Mouse (Mus musculus) forebrain, embryonic 16.5 days (tissue): Measurements from ENCODE around the gene Chst15. TPM values are rescaled to one million over a fixed set of nuclear protein-coding genes. Genes with fewer than 3 reads are reported as not detected.

Experiments used
- ATAC-seq: fragments of 200-750 bp; cut with Nextera tagmentation; 2 replicates; pipeline ENCODE4 v1.8.0; 2017; ENCODE audit warnings: mild to moderate bottlenecking, moderate library complexity
- H3K27ac ChIP-seq: fragments of 300-500 bp; sonication (generic); 2 replicates; pipeline ENCODE4 v1.5.1; 2014; ENCODE audit warnings: low read length, control low read depth
- H3K27me3 ChIP-seq: fragments of 300-500 bp; sonication (generic); replicated peaks from 2 replicates; pipeline ENCODE4 v1.6.1; 2014; ENCODE audit warnings: low read length; ENCODE audit not compliant: control insufficient read depth, insufficient read depth
- H3K36me3 ChIP-seq: fragments of 300-500 bp; sonication (generic); 2 replicates; pipeline ENCODE4 v1.6.1; 2014; ENCODE audit not compliant: control insufficient read depth, insufficient read depth
- H3K4me1 ChIP-seq: fragments of 300-500 bp; sonication (generic); replicated peaks from 2 replicates; pipeline ENCODE4 v1.6.1; 2014; ENCODE audit warnings: low read length; ENCODE audit not compliant: control insufficient read depth, insufficient read depth
- H3K4me2 ChIP-seq: fragments of 300-500 bp; sonication (generic); 2 replicates; pipeline ENCODE4 v1.6.1; 2014; ENCODE audit warnings: mild to moderate bottlenecking, low read length, control low read depth
- H3K4me3 ChIP-seq: fragments of 300-500 bp; sonication (generic); replicated peaks from 2 replicates; pipeline ENCODE4 v1.5.1; 2014; ENCODE audit warnings: mild to moderate bottlenecking, low read length, control low read depth
- H3K9ac ChIP-seq: fragments of 300-500 bp; sonication (generic); replicated peaks from 2 replicates; pipeline ENCODE4 v1.6.1; 2014; ENCODE audit warnings: low read depth, low read length, control low read depth
- H3K9me3 ChIP-seq: fragments of 300-500 bp; sonication (generic); 2 replicates; pipeline ENCODE4 v1.6.1; 2016; ENCODE audit warnings: low read length; ENCODE audit not compliant: control insufficient read depth
- WGBS: fragments of 180-500 bp; shearing (Covaris S2); extraction: QIAGEN DNeasy Blood & Tissue Kit; methylation state at CpG from one replicate; pipeline ENCODE4 v1.1.7; 2014; 5-methylcytosine and 5-hydroxymethylcytosine counted together
- polyA plus RNA-seq: library from polyadenylated mRNA; unstranded; fragments of >200 nt; fragmentation: Nextera tagmentation; extraction: Ambion mirVana; gene quantifications from 2 replicates; pipeline ENCODE4 v1.2.1, GENCODE M21; 2015

Chst15 gene
- 22.8 and 23.7 TPM in 2 replicates for polyA plus RNA-seq

- Histone ChIP-seq H3K4me1 (peaks cover 17% of the 10 kb centered on the region), H3K36me3 (no peaks in the 10 kb centered on the region), H3K9ac (peak within 1 kb of the TSS; percentile 91), H3K27me3 (no peaks in the 10 kb centered on the region), H3K9me3 (no peaks in the 10 kb centered on the region), H3K4me3 (peak within 1 kb of the TSS; percentile 86), H3K4me2 (peak within 1 kb of the TSS; percentile 95), H3K27ac (peak within 1 kb of the TSS; percentile 90)
- WGBS, result under 1% methylated on average over 34 of the region's 34 CpGs
- ATAC-seq, result peak; percentile 47
Observed at GRCm38 (mm10) chr7:132317036-132317541, at the start of gene Chst15. Gene Chst15, minus strand, starts transcription at chr7:132317228.

DNA sequence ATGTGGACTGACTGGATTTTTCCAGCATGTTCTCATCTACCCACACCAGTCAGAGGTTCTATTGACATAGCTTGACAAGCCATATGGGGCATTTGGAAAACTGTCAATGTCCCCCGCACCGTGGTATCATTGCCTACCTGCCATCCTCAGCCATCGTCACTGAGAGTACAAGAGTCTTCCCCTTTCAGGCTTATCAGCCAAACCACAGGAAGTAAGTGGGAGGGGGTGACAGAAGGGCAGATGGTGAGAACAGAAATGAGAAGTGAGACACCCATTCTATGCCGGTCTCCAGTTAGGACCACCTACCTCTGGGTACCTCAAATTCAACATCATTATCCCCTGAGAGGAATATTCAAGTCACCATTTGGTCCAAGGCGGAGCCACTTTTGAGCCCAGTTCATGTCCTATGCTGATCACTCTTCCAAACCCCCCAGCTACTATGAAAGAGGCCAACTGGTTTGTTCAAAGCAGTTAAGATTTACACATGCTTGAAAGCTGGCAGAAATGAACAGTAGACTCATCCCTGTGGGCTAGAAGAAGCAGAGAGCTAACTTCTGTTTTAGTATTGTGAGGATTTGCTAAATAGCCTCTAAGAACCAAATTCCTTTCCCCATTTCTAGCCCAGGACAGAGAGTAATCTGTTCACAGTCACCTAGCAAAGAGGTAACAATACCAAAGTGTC lies 48.8 kb upstream of the Chst15 start:
- 75% methylated on average over 5 of the region's 5 CpGs for WGBS
- H3K4me1 ChIP-seq, result 0 out of 2 replicates have a peak, but pooled peaks cover 2% of the 10 kb centered on the region
- no peaks in the 10 kb centered on the region for H3K27me3 ChIP-seq
- no peak overlapping the region for H3K4me3 ChIP-seq
- no peaks in the 10 kb centered on the region for H3K9me3 ChIP-seq
- no peak overlapping the region for H3K27ac ChIP-seq
- no peak for ATAC-seq
- no peak overlapping the region for H3K4me2 ChIP-seq
- no peak overlapping the region for H3K9ac ChIP-seq
- H3K36me3 ChIP-seq, result no peaks in the 10 kb centered on the region

DNA sequence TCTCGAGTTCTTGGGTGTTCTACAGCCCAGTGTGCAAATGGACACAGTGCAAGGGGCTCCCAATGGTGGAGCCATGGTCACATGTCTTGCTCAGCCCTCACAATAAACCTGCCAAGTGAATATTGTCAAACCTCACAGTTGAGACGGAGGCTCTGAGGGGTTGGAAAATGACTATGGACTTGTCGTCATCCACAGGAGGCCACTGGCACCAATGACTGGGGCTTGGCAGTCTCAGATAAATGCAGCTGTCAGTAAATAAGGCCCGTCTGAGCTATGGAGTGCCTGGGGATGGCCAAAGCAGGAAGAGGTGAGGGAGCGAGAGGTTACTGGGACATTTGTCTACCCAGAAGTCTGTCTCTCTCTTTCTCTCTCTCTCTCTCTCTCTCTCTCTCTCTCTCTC lies 48.1 kb upstream of the Chst15 start:
- H3K27ac ChIP-seq, result no peak overlapping the region
- 0 out of 2 replicates have a peak, but pooled peaks cover 2% of the 10 kb centered on the region for H3K4me1 ChIP-seq
- no peaks in the 10 kb centered on the region for H3K36me3 ChIP-seq
- H3K4me3 ChIP-seq, result no peak overlapping the region
- no peak overlapping the region for H3K4me2 ChIP-seq
- ATAC-seq, result no peak
- H3K27me3 ChIP-seq, result no peaks in the 10 kb centered on the region
- H3K9me3 ChIP-seq, result no peaks in the 10 kb centered on the region
- no peak overlapping the region for H3K9ac ChIP-seq
- 85% methylated on average over 5 of the region's 5 CpGs for WGBS

DNA sequence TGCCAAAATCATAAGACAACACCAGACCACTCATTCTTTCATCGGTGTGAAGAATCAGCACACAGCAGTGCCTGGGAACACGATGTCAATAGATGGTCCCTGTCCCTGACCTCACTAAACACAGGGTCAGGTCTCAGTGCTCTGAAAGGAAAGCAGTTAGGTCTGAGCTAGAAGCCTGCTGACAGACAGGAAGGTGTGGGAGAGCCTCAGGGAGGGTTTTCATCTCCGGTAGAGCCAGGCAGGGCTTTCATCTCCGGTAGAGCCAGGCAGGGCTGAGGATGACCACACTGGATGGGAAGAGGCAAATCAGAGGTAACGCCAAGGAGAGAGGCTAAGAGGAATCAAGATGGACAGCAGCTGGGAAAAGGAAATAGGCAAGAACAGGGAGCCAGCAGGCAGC lies 47.5 kb upstream of the Chst15 start:
- no peak overlapping the region for H3K4me3 ChIP-seq
- ATAC-seq, result no peak
- no peak overlapping the region for H3K9ac ChIP-seq
- H3K4me1 ChIP-seq, result 0 out of 2 replicates have a peak, but pooled peaks cover 2% of the 10 kb centered on the region
- no peak overlapping the region for H3K27ac ChIP-seq
- H3K27me3 ChIP-seq, result no peaks in the 10 kb centered on the region
- no peaks in the 10 kb centered on the region for H3K36me3 ChIP-seq
- H3K9me3 ChIP-seq, result no peaks in the 10 kb centered on the region
- no peak overlapping the region for H3K4me2 ChIP-seq
- 84% methylated on average over 5 of the region's 5 CpGs for WGBS

DNA sequence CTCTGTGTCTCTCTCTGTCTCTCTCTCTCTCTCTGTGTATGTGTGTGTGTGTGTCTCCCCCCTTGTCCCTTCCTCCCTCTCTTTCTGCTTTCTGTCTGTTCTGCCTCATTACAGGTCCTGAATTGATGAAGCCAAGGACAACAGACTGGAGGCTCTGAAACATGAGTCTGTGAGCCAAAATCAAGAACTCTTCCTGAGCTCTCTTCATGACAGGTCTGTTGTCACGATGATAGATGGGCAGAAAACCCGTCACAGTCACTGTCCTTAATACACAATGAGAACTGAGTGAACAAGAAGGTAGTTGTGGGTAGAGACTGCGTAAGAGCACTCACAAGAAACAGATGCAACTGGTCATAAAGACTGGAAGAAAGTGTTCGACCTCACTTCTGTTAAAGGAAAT lies 43.3 kb upstream of the Chst15 start:
- H3K9me3 ChIP-seq, result no peaks in the 10 kb centered on the region
- WGBS, result 79% methylated on average over 4 of the region's 4 CpGs
- ATAC-seq, result no peak
- H3K27me3 ChIP-seq, result no peaks in the 10 kb centered on the region
- H3K4me3 ChIP-seq, result no peak overlapping the region
- no peak overlapping the region for H3K9ac ChIP-seq
- no peak overlapping the region for H3K4me2 ChIP-seq
- 0 out of 2 replicates have a peak, but pooled peaks cover 2% of the 10 kb centered on the region for H3K4me1 ChIP-seq
- H3K27ac ChIP-seq, result no peak overlapping the region
- H3K36me3 ChIP-seq, result no peaks in the 10 kb centered on the region

DNA sequence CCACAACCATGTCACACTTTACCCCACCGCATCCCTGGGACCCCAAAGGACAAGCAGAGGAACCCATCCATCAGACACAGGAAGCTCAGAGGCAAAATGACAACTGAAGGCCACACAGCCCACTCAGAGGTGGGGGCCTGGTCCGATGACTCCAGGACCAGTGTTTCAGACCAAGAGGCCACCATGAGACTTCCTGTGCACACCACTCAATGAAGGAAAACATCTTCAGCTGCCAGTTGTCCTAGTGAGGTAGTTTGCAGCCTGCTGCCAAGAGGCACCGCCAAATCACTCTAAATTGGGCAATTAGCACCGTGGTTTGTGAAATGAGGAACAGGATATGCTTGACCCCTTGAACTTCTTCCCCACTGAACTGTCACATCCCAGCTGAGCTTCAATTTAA lies 41.7 kb upstream of the Chst15 start:
- Histone ChIP-seq H3K4me2 (no peak overlapping the region), H3K4me3 (no peak overlapping the region), H3K36me3 (no peaks in the 10 kb centered on the region), H3K27me3 (no peaks in the 10 kb centered on the region), H3K4me1 (0 out of 2 replicates have a peak, but pooled peaks cover 2% of the 10 kb centered on the region), H3K27ac (no peak overlapping the region), H3K9me3 (no peaks in the 10 kb centered on the region), H3K9ac (no peak overlapping the region)
- ATAC-seq, result no peak
- WGBS, result 64% methylated on average over 4 of the region's 4 CpGs

DNA sequence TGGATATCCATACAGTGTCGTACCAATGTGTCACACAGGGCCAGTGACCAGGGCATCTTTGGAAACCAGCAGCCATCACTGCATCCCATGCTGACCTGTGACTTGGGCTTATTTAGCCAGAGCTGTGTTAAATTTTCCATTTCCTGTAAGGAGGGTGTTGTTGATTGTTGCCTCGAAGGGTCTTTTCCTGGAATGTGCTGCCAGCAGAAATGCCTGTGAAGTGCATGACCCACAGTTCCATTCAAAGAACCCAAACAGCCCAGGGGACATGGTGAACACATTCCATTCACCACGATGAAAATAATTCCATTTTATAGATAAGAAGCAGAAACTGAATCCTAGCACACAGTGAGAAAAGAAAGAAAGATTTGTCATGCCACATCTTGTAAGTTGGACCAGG lies 41.2 kb upstream of the Chst15 start:
- H3K4me3 ChIP-seq, result no peak overlapping the region
- H3K36me3 ChIP-seq, result no peaks in the 10 kb centered on the region
- 0 out of 2 replicates have a peak, but pooled peaks cover 2% of the 10 kb centered on the region for H3K4me1 ChIP-seq
- no peaks in the 10 kb centered on the region for H3K9me3 ChIP-seq
- H3K27ac ChIP-seq, result no peak overlapping the region
- ATAC-seq, result no peak
- no peak overlapping the region for H3K4me2 ChIP-seq
- H3K27me3 ChIP-seq, result no peaks in the 10 kb centered on the region
- H3K9ac ChIP-seq, result no peak overlapping the region
- 79% methylated on average over 3 of the region's 3 CpGs for WGBS

DNA sequence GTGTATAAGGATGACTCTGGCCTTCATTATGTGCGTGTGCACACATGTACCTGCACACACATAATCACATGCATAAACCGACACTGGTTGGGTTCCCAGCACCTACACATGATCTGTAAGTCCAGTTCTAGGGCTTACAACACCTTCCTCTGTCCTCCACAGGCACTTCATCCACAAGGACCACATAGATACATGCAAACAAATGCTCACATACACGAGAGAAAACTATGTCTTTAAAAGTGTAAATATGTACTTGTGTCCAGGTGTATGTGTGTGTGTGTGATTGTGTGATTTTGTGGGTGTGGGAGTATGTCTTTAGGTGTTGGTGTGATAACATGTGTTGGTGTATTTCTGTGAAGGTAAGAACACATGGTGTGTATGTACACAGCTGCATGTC lies 40.8 kb upstream of the Chst15 start:
- no peak overlapping the region for H3K4me3 ChIP-seq
- no peak overlapping the region for H3K4me2 ChIP-seq
- no peaks in the 10 kb centered on the region for H3K27me3 ChIP-seq
- H3K9me3 ChIP-seq, result no peaks in the 10 kb centered on the region
- H3K9ac ChIP-seq, result no peak overlapping the region
- 0 out of 2 replicates have a peak, but pooled peaks cover 2% of the 10 kb centered on the region for H3K4me1 ChIP-seq
- H3K27ac ChIP-seq, result no peak overlapping the region
- 89% methylated on average over 3 of the region's 3 CpGs for WGBS
- no peaks in the 10 kb centered on the region for H3K36me3 ChIP-seq
- ATAC-seq, result no peak

- no peak for ATAC-seq
- Histone ChIP-seq H3K36me3 (no peaks in the 10 kb centered on the region), H3K9ac (no peak overlapping the region), H3K27ac (no peak overlapping the region), H3K4me3 (no peak overlapping the region), H3K4me2 (no peak overlapping the region), H3K9me3 (no peaks in the 10 kb centered on the region), H3K27me3 (no peaks in the 10 kb centered on the region), H3K4me1 (0 out of 2 replicates have a peak, but pooled peaks cover 2% of the 10 kb centered on the region)
- WGBS, result 35% methylated on average over 10 of the region's 10 CpGs
Observed at GRCm38 (mm10) chr7:132356881-132357840, 40.1 kb upstream of the Chst15 start.
